Mouse (Mus musculus) adrenal gland, adult 8-10 months (tissue): Measurements from ENCODE around the gene Flt4. TPM values are rescaled to one million over a fixed set of nuclear protein-coding genes. Genes with fewer than 3 reads are reported as not detected.

Source experiments
- DNase-seq: peaks from one replicate; pipeline ENCODE4 v3.0.0; 2022
- total RNA-seq, 4 experiments: library from RNA; stranded (reverse); gene quantifications; 2 replicates each; pipeline ENCODE4 v1.2.4; 2022

The Flt4 gene
- total RNA-seq, 4 experiments from 2014 or later: 19.3 to 29.5 (median 23.4) TPM

DNA sequence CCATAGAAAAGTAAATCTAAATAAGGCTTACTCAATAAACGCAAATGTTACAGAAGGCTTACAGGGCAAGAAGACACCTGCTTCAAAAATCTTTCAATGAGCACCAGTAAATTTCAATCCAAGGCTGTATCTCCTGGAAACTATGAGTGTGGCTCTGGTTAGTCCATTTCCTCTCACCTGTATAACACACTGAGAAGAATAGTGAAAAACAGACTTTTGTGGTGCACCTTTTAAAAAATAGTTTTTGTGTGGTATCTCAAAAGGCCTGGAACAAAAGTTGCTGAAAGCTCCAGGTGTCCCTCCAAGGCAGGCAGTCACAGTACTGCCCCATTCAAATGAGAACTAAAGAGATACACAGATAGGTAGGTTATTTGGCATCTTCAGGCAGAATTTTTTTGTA lies 90.0 kb downstream of the Flt4 start:
- no peak for DNase-seq

GRCm38 (mm10) chr11:49702014-49702413 lies 93.0 kb downstream of the Flt4 start:
- DNase-seq: no peak

Other genes with a start within 250 kb of the Flt4 start
- gene Olfr1389, start 186.2 kb upstream of the Flt4 start, total RNA-seq: not detected
- under 1 TPM in 3 of 4 experiments, not detected in 1; 0.08 to 0.34 (median 0.17) TPM for gene Olfr1388, start 172.6 kb upstream of the Flt4 start, total RNA-seq
- not detected for gene Olfr1387, start 153.9 kb upstream of the Flt4 start, total RNA-seq
- gene Olfr1386, start 144.2 kb upstream of the Flt4 start, total RNA-seq: not detected
- gene Olfr1385, start 120.2 kb upstream of the Flt4 start, total RNA-seq: under 1 TPM in 1 of 4 experiments, not detected in 3; 0.22 TPM
- 1 to 10 TPM in 1 of 4 experiments, under 1 TPM in 1, not detected in 2; 0.32 to 1.2 TPM for gene Olfr1384, start 102.5 kb upstream of the Flt4 start, total RNA-seq
- 1 to 10 TPM in 3 of 4 experiments, under 1 TPM in 1; 0.81 to 2.8 (median 1.1) TPM for gene Olfr1383, start 89.6 kb upstream of the Flt4 start, total RNA-seq
- not detected for gene Olfr1382, start 81.0 kb upstream of the Flt4 start, total RNA-seq
- not detected for gene Olfr1381, start 65.8 kb upstream of the Flt4 start, total RNA-seq
- gene Olfr1380, start 52.4 kb upstream of the Flt4 start, total RNA-seq: not detected
- gene Scgb3a1, start 54.3 kb downstream of the Flt4 start, total RNA-seq: not detected
- gene Cnot6, start 103.5 kb downstream of the Flt4 start, total RNA-seq: 10 to 100 TPM; 44.0 to 63.2 (median 51.9) TPM
- 1 to 10 TPM; 3.5 to 4.9 (median 4.4) TPM for gene Gfpt2, start 184.9 kb downstream of the Flt4 start, total RNA-seq
- 10 to 100 TPM; 71.4 to 99.2 (median 87.3) TPM for gene Mapk9, start 237.5 kb downstream of the Flt4 start, total RNA-seq